Mouse (Mus musculus): ENCODE measurements around the gene Igsf23.
"Not testable (repeated sequence)": the region's sequence is repeated elsewhere in the genome, so short reads cannot be mapped to it uniquely, and the experiment has no call there.

Gene Igsf23

DNA sequence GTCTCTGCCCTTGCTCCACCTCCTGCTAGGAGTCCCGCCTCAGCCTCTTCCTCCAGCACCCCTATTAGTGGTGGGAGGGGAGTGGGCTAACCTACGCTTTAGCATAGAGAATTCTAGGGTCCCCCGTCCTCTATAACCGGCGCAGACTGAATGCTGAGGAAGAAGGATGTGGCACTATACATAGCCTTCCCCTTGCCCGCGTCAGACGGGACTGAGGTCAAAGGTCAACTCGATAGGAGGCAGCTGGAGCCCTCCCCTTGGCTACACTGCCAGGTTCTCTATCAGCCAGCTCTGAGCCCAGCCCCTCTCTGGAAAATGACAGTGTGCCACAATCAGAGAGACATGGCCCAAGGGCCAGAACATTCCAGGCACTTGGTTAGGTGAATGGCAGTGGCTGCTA lies at the start of gene Igsf23:
Gene Igsf23, minus strand, starts transcription at position 168 of the 400 bp plus-strand sequence.
- DNase-seq (ENCODE audit: low spot score in 2 of 2), result peak; percentile 31 to 56

DNA sequence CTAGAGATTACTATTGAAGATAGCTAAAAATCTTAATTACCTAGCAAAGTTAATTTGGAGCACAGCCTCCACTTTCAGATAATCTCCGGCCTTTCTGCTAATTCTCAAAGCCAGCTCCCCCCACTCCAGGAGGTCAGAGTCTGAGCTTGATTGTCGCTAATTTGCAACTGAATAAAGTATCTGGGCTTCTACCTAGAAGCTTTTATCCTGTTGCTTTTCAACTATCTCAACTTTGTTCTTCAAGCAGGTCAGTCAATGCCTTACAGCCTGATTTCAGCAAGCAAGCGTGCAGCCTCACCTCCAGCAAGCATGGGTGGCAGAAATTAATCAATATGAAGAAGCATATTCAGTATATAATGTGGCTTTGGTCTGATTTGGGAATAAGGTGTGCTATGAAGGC lies 46.2 kb upstream of the Igsf23 start:
- not testable (repeated sequence) for DNase-seq (ENCODE audit: low spot score in 2 of 2)

DNA sequence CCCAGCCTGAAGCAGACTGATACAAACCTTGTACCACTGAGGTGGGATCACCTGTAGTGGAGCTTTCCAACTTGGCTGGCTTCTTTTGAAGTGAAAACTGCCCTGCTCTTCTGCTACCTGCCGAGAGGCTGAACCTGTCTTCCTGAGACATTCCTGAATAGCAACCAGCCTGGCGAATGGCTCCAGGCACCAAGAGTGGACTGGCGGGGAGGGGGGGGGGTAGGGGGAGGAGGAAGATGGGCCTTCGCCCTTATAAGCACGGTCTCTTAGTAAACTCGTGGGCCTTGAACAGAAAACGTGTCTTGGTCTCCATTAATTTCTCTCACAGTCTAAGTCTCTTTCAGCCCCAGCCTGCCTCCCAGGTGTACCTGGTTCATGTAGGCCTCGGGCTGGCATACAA lies 40.6 kb upstream of the Igsf23 start, which contains the start of gene Nlrp9b:
Gene Nlrp9b, plus strand, starts transcription at position 301 of the 400 bp plus-strand sequence.
- DNase-seq (ENCODE audit: low spot score in 2 of 2), result not testable (repeated sequence)

DNA sequence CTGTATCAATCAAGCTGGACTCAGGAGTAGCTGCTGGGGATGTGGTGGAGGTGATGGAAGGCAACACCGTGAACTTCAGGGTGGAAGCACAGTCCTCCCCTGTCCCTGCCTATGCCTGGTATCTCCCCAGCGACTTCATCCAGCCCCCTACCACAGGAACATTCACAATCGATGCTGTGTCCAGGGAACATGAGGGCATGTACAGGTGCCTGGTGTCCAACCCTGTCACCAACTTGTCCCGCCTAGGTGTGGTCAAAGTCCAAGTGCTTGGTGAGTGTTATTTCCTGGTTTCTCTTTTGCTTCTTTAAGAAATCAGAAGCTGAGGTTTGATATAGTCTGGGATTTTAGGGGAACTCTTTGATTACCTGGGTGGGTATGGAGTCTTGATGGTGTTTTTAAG lies 21.0 kb upstream of the Igsf23 start:
- DNase-seq (ENCODE audit: low spot score in 2 of 2), result no peak

DNA sequence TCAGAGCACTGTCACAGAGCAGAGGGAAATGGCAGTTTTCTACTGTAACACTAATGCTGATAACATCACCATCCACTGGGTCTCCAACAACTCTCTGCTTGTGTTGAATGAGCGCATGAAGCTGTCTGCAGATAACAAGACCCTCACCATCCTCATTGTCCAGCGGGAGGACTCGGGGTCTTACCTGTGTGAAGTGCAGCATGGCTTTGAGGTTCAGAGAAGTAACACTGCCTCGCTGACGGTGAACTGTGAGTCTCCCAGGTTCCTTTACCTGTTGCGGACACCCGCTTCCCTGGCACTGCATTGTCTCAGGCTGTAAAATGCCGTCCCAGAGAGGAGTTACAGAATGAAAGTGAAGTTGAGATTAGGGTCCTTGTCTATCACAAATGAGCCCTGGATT lies 19.6 kb upstream of the Igsf23 start:
- DNase-seq (ENCODE audit: low spot score in 2 of 2), result no peak

DNA sequence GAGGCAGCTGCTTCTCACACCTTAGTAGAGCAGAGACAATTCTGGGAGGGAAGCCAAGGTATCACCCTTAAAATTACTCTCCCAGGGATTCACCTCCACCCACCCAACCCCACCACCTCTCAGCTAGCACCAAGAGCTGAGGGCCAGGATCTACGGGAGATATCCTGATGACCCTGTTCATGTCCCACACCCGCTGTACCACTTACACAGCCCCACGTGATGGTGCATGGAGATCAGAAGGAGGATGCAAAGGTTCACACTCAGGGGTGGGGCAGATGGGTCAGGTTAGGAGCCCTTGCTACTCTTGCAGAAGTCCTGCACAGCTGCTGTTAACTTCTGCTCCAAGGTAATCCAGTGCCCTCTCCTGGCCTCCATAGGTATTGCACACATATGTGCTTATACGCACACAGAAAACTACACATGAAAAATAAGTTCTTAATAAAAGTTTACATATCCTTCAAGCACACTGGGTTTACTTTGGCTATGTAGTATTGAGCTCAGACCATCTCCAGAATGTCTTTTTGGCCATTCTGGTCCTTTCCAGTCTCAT lies 19.1 kb upstream of the Igsf23 start:
- no peak for DNase-seq (ENCODE audit: low spot score in 2 of 2)

DNA sequence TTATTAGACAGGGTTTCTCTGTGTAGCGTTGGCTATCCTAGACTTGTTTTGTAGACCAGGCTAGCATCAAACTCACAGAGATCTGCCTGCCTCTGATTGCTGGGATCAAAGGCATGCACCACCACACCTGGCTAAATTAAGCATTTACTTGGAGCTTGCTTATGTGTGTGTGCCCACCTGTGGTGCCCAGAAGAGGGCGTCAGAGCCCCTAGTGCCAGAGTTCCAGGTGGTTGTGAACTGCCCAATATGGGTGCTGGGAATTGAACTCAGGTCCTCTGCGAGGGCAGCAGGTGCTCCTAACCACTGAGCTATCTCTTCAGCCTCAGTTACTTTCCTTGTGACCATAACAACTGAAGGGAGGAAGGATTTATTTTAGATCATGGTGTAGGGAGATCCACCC lies 18.6 kb upstream of the Igsf23 start:
- DNase-seq (ENCODE audit: low spot score in 2 of 2), result no peak

DNA sequence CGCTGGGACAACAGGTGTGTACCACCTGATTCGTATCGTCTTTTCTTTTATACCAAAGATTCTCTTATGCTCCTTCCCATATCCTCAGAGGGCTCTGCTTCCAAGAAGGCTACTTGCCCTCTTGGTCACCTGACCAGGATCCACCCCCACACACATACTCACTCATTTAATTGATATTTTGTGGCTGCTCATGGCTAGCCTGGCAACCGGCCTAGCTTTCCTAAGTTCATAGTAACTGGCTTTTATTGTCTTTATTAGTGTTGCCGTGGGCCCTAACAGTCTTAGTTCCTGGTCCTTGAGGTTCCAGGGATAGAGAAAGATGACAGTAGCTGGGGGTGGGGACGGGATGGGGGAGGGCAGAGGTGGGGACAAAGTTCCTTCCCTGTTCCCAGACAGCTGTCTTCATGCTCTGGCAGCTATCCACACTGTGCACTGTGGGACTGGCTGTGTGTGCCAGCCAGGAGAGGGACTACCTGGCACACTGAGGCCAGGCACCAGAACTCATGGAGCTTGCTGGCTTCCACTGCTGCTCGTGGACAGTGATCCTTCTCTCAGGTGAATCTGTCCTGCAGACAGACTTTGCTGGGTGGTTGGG lies 14.5 kb upstream of the Igsf23 start, which contains the start of gene Ceacam20:
Gene Ceacam20, plus strand, starts transcription at position 428 of the 595 bp plus-strand sequence.
- DNase-seq (ENCODE audit: low spot score in 2 of 2), result no peak

DNA sequence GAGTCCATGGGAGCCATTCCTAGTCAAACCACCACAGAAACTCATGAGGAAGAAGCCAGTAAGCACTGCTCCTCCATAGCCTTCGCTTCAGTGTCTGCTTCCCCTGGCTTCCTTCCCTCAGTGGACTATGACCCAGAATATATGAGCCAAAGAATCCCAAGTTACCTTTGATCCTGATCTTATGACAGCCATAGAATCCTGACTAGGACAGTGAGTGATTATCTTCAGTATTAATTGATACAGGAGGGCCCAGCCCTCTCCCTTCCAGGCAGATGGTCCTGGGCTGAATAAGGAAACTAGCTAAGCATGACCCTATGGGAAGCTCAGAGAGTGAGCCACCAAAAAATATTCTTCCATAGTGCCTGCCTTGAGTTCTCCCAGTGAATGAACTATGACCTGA lies 11.9 kb upstream of the Igsf23 start:
- DNase-seq (ENCODE audit: low spot score in 2 of 2), result no peak

DNA sequence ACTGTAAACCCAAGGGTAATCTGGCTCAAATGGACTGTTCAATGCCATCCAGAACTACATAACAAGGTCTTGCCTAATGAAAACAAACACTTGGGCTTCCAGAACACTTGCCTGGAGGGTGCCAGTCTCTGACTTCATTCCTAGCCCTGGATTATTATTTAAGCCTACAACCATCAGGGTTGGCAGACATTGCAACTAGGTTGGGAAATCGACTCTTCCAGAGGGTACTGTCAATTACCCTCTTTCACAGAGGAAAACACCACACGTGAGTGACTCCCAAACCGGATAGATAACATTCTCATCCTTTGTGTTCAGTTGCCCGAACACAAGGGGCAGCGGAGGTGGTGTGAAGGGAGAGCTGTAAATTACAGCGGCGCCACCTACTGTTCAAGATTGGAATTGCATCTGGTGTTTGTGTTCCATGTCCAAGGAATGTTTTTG lies 5.8 kb upstream of the Igsf23 start:
- peak; percentile 89 to 94 for DNase-seq (ENCODE audit: low spot score in 2 of 2)

DNA sequence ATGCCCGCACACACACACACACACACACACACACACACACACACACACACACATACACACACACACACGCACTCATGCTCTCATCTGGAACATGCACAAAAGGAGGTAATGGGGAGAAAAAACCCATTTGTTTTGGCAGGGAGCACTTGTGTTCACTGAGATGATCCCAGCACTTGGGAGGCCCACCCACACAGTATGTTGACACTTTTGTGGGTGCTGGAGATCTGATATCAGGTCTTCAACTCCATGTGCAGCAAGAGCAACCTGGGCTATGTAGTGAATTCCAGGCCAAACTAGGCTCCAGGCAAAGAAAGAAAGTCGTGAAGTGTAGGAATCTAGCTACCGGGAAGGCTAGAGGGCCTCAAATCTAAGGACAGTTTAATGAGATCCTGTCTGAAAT lies 5.3 kb upstream of the Igsf23 start:
- DNase-seq (ENCODE audit: low spot score in 2 of 2), result no peak

DNA sequence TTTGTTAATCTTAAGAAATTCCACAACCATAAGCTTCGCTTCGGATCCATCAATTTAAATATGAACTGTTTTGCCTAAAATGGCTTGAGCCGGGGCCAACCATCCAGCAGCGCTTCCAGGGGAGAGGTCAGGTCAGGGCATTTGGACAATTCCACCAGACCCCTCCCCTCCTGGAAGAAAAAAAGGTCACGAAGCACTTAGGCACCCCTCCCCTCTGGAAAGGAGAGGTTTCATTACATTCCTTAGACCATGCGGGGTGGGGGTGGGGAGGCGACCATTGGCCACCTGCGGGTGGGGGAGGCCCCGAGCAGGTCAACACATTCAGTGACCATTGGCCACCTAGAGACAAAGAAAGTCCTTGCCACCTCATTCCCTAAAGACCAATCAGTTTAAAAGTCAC lies 2.5 kb upstream of the Igsf23 start:
- no peak for DNase-seq (ENCODE audit: low spot score in 2 of 2)

DNA sequence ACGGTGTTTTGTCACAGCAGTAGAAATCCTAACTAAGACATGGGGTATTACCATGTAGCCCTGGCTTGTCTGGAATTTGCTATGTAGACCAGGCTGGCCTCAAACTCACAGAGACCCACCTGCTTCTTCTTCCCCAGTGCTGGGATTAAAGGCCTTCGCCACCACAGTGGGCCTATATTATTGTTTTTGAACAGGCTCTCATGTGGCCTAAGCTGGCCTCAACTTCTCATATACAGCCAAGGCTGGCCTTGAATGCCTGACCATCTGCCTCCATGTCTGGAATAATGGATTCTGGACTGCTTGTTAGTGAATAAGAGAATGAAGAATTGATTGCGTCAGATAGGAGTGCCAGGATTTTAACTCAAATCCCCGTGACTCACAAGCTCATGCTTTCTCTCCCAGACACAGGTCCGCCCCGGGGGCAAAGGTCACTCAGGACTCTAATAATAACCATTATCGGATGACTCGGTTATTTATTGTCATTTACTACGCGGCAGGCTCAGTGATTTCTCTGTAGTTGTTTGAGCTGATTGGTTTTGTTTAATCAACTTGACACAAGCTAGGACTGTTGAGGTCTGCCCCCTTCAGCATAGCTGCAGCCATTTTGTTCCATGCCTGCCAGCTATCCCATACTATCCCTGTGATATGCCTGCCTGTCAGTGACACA lies 1.9 kb upstream of the Igsf23 start:
- no peak for DNase-seq (ENCODE audit: low spot score in 2 of 2)

DNA sequence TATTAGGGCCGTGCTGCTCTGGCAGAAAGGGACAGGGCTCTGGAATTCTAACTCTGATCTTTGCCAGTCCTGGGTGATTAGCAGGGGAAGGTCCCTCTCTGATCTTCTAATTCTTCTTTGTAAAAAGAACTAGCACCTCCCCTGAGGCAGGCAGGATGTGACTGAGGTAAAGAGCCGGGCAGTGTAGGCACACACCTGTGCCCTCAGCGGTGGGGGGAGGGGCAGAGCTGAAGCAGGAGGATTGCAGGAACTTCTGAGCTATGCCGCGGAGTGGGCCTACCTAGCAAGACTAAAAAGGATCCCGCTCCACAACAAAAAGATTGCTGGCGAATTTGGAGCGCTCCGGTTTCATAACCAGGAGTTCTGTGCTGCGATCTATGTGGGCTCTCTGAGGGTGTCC lies 560 bp downstream of the Igsf23 start:
- DNase-seq (ENCODE audit: low spot score in 2 of 2), result peak; percentile 94 to 97

DNA sequence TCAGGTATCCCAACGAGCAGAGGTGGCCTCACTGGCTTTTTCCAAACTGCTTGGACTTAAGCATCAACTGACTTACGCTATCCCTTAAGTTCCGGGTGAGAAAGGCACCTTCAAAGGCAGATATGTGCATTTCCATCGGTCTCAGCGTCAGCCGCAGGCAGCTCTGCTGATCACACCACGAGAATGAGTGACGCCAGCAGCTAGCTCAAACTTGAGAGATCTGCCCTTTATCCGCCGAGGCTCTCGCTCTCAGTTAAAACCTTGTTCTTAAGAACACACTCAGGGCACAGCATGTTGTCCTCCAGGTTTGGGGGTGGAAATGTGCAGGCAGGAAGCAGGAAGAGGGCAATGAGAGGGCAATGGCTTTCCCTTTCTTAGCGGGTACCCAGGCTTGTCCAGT lies 1.6 kb downstream of the Igsf23 start:
- DNase-seq (ENCODE audit: low spot score in 2 of 2), result no peak

DNA sequence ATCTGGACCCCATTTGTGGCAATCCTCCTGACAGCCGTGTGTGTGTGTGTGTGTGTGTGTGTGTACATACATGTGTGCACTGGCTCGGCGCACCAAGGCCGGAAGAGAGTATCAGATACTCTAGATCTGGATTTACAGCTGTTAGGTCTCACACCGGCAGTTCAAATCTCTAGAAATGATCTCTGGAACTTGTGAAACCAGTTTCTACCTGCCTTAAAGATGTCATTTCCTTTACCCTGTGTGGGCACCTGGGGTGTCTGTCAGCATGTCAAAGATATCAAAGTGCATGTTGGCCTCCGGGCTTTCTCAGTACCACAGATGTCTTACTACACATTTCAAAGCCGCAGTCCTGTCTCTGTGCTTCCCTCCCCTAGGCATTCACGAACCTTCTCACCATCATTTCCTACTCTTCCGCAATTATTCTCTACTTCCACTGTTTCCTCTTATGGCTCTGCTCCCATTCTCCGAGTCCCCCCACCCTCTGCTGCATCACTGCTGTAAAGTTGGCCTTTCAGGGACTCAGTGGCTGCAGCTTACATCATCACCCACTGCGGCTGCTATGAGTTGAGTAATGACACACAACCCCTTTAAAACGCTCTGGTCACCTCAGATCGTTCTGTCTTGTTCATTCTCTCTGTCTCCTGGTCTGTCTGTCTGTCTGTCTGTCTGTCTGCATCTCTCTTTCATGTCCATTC lies 4.6 kb downstream of the Igsf23 start:
- peak; percentile 63 to 76 for DNase-seq (ENCODE audit: low spot score in 2 of 2)

DNA sequence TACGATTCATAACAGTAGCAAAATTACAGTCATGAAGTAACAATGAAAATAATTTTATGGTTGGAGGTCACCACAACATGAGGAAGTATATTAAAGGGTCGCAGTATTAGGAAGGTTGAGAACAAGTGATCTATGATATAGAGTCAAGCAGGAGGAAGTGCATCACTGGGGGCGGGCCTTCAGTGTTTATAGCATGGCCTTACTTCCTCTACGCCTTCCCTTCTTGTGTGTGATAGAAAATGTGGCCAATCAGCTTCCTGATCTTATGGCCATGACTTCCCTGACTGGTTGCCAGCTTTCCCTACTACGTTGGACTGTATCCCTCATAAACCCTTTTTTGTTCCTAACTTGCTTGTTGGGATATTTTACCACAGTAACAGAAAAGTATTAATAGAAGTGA lies 5.4 kb downstream of the Igsf23 start:
- no peak for DNase-seq (ENCODE audit: low spot score in 2 of 2)

DNA sequence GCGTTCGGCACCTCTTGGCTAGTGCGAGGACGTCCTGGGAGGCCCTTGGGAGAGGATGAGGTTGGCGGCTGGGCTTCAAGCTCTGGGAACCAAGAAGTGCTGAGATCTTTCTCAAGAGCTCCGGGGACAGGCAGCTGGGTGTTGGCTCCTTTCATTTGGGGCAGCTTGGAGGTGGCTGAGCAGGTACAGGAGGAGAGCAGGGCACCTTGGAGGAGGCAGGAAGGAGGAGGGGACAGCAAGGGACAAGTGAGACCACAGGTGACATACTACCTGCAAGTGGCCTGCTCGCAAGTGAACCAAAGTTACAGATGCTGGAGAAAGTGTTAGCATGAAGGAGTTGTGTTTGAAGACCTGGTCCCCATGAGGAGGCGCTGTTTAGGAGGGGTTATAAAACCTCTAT lies 5.8 kb downstream of the Igsf23 start:
- DNase-seq (ENCODE audit: low spot score in 2 of 2), result peak in 1 of 2 experiments; percentile 37

DNA sequence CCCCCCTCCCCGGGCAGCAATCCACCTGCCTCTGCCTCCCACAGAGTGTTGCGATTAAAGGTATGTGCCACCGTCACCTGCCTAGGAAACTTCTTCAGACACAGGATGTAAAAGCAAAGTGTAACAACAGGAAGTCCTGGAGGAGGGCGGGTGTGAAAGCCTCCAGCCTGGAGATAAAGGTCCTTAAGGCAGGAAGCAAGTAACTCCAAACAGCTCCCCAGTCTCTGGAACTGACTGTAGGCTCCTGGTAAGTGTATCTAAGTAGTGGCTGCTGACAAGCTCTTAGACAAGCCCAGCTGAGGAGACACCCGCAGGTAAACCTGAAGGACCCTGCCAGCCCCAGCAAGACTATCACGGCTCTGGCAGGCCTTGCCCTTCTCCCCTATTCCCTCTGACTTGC lies 10.3 kb downstream of the Igsf23 start:
- DNase-seq (ENCODE audit: low spot score in 2 of 2), result peak; percentile 64 to 73

DNA sequence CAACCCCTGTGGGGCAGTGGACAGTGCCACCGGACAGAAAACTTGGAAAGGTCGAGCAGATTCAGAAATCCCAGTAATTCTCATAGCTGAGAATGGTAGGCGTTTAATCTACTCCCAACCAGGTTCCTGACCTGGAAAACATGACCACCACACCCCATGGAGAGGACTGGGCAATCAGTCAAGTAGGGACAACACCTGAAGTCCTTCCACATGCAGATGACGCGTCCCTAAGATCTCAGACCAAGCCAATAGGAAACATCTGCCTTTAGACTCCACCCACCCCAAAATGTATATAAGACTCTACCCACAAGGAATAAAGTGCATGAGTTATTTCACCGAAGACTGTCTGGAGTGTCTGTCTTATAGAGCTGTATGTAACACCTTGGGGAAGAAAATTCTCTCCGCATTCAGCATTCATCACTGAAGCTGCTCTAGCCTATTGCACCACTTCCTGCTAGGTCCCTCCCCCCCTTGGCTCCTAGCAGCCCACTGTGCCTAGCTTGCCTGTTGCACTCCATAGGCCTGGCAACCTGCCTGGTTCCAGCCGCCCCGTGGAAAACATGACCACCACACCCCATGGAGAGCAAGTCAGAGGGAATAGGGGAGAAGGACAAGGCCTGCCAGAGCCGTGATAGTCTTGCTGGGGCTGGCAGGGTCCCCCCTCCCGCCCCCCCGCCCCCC lies 10.9 kb downstream of the Igsf23 start:
- DNase-seq (ENCODE audit: low spot score in 2 of 2), result peak; percentile 70 to 80

DNA sequence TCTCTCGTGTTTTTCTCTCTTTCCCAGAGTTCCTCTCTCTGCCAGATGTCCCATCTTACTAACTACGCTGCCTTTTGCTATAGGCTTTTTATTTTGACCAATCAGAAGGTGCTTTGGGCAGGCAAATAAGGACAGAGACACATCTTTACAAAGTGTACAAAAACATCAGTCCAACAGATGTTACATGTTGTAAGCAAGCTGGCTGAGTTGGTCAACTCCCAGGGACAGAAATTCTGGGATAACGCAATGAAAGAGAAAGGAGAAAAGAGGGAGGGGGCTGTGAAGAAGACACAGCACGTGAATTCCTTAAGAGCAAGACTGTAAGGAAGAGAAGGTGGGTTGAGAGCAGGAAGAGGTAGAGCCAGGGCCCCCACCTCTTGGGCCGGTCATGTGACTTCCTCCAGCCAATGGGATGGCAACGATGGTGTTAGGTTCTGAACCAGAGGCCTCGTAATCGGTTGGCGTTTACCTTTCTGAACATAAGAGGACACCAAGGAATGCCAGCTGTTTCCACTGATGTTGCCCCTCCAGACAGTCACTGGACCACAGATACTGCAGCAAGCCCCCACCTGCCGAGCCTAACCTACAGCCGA lies 13.2 kb downstream of the Igsf23 start:
- no peak for DNase-seq (ENCODE audit: low spot score in 2 of 2)

DNA sequence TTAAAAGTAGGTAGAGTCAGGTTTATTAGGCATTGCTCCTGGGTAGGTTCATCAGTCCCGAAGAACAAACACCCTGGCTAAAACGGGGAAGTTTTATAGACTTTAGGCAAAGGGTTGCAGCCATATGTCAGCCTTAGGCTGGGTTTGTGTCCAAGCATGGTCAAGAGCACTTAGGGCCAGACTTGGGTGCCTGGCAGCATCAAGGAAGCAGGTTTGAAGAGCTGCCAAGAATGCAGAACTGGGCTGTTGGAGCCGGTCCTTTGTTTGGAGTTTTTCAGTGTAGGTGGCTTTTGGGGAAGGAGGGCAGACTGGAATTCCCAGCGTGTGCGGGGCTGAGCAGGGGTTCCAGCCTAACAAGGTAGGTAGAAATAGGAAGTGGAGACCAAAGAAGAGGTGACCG lies 14.6 kb downstream of the Igsf23 start:
- no peak for DNase-seq (ENCODE audit: low spot score in 2 of 2)

All from thymus, postnatal 10 days (tissue).